Mouse (Mus musculus): ENCODE results near the gene Mfsd6.

The Mfsd6 gene

DNA sequence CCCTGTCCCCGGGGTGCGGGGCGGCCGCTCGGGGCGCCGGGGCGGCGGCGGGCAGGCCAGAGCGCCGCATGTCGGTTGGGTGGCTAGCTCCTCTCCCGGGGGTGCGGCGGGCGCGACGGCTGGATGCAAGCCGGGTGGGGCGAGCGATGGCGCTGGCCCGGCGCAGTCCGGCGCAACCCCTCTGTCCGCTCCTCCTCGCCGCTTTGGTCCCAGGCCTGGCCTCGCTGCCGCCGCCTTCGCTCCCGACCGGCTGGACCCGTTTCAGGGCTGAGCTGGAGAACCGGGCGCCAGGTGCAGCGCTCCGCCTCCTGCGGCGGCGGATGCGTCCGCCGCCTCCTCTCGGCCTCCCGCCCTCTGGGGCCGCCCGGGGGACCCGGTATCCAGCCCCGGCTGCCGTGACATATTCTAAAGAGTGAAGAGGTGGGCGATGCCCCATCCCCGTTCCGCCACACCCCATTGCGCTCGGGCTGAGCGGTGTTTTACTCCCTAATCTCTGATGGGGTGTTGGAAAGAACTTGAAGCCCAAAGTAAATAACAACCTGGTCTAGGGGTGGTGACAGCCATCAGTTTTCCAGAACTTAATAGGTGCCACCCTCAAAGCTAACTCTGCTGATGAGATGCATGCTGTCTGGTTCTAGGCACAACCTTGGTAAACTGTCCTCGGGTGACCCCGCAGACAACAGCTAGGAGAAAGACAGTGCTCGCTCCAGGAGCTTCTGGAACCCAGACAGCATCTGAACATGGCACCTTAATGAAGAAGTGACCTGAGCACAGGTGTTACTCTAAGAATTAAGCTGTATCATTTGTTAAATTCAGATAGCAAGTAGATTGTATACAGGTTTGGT lies at the start of gene Mfsd6:
Gene Mfsd6, minus strand, starts transcription at position 407 of the 845 bp plus-strand sequence.
- in situ Hi-C loops (cut with MboI, MseI): no loop called here

DNA sequence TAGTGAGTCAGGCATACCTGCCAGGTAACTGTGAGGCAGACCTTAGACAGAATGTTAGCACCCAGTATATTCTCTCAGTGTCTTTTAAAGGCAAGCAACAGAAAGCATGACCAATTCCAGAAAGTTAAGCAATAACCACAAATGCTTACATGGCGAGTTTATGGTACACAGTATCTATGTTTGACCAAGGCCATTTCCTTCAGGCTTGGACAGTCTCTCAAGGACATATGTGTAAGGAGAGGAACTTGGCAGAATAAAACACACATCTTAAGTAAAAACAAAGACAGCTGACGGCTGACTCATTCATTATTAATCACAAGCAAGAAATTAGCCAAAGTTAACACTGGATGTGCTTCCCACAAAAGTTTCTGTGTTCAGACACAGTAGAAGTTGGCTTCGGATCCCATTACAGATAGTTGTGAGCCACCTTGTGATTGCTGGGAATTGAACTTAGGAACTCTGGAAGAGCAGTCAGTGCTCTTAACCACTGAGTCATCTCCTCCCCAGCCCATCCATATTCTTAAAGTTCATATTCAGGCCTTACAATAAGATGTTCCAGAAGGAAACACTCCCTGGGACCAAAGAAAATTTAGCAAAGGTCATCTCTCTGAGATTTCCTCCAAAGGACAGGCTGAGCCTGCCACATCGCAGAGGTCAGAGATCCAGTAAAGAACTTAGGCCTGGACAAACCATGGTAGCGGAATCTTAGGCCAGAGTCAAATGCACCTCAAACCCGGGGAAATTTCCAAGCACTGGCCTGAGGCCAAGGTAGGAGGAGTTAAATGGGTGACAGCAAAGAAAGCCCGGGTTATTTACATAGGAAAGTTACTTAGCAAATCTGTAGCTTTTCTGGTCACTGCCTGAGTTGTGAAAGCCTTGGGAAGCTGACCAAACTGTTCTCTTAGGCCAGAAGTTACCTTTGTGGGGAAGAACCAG lies 38.2 kb upstream of the Mfsd6 start:
- in situ Hi-C loops (cut with MboI, MseI): no loop called here

DNA sequence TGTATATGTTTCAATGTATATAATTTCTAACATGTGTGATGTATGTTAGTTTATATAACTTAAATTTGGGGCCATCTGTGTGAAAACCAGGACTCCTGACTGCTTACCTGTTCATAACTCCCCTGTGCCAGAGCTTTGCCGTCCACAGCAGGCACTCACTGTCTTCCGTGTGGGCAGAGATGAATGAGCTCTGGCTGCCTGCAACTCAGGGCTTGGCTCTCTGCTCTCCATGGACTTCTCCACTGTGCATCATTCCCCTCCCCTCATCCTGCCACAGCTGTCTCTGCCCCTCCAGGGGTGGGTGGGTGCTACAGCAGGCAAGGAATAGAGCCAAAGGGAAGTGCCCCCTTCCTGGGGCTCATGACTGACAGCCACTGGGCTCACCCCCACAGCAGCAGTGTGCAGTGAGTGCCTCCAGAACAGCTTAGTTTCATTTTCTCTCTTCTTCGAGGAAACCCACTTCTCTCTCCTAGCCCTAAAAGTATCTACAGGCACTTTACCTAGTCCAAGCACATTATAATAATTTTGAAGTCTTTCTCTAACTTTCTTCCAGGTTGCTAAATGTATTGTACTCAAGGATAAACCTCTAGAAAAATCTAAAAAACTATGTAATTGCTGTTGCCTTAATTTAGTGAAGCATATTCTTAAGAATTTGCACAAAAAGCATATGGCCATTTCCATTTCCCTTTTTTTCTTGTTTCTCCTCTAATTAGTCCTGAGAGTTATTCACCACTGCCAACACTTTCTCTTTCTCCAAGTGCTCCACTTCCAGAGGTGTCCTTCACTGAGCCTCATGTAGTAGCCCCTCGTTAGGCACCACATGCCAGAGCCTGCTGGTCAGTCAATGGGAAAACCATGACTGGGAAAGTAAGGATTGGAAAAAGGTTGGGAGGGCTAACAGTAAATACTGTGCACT lies 36.9 kb upstream of the Mfsd6 start:
- in situ Hi-C loops (cut with MboI, MseI): no loop called here

DNA sequence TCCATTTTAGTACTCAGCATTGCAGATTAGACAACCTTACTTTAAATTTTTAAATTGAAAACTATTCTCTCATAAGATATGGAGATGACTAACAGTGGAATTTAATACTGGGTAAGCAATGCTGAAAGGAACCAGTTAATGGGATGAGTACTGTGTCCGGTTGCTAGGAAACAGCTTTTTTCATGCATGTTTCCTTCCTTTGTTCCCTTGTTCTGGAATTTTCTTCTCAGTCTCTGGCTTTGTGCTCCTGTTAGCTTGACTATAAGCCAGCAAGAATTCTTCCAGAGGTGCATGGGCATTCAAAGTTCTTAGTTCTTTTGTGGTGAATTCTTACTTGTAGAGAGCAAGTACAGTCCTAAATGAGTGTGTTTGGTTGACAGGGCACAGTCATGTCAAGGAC lies 30.9 kb upstream of the Mfsd6 start:
- in situ Hi-C loops (cut with MboI, MseI): no loop called here

DNA sequence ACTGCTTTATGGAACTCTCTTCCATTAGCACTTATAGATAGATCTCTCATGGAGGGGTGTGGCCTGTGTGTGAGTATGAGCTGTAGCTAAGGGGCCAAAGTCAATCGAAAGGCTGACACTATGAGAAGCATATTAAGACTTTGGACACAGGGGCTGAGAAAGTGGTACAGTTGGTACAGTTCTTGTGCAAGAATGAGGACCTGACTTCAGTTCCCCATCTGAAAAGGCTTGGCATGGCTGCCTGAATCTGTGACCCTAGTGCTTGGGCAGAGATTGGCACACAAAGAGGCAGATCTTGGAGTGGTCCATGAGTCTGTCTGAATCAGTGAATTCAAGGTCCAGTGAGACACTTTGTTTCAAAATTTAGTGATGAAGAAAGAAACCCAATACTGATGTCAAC lies 27.1 kb upstream of the Mfsd6 start:
- in situ Hi-C loops (cut with MboI, MseI): no loop called here

DNA sequence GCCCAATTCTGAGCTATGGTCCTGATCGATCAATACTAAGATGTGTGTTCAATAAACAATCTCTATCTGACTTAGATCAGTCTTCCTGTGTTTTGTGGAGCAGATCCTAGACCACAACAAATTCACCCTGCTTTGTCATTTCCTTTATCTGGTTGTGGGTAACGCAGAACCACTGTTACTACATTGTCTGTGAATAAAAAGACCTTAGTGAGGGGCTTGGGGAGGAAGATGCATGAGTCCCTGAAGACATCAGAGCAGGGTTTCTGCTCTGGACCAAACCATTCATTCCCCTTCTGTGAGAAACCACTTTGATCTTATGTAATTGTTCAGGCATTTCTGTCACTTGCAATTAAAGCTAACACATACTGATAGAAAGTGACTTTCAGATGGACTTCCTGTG lies 26.6 kb upstream of the Mfsd6 start:
- in situ Hi-C loops (cut with MboI, MseI): no loop called here

DNA sequence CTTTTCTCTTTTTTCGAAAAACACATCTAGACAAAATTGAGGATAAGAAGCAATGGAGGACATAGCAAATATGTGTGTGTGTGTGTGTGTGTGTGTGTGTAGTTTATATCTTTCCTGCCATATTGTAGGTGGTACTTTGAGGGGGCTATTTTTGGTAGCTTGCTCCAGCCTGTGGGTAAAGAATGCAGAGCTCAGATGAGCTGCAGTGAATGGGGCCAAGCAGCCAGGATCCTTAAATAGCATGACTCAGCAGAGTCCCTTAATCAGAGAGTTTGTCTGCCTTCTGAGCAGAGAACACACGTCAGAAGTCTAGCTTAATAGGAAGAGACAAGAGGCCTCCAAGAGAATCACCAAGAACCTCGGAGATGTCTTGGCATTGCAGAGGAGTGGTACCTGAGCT lies 25.4 kb upstream of the Mfsd6 start:
- in situ Hi-C loops (cut with MboI, MseI): no loop called here

DNA sequence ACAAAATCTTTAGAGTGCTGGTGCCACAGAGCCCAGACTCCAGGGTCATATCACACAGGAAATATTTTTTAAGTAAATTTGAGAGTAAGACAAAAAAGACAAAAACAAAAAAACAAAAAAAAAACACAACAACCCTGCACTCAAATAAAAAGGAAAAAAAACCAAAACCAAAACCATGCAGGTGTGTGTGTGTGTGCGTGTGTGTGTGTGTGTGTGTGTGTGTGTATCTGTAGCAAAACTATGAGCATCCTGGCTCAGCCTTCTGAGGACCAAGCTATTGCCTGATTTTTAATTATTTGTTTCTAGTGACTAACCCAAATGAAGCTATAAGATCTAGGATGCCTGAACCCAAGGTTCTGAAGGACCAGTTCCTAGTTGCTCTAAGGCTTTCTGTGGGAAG lies 24.4 kb upstream of the Mfsd6 start:
- in situ Hi-C loops (cut with MboI, MseI): no loop called here

DNA sequence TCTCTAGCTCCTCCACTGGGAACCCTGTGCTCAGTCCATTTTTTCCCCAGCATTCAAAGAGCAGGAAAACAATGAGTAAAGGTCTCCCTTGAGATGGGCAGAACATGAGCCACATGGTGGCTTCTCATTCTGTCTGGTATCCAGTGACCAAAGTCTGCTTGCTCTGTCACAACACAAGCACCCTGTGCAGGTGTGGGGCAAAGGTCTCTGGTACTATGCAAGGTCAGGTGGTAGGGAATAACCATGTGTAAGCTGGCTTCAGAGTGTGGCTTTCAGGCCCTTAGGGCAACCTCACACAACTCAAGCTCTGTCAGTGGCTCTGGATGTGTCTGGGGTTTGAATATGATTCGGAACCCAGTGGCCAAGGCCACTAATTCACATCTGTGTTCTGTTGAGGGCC lies 22.7 kb upstream of the Mfsd6 start:
- in situ Hi-C loops (cut with MboI, MseI): loop anchor here (5.0 kb wide), 1 partner anchor 98 kb away; no protein-coding TSS in a partner anchor

DNA sequence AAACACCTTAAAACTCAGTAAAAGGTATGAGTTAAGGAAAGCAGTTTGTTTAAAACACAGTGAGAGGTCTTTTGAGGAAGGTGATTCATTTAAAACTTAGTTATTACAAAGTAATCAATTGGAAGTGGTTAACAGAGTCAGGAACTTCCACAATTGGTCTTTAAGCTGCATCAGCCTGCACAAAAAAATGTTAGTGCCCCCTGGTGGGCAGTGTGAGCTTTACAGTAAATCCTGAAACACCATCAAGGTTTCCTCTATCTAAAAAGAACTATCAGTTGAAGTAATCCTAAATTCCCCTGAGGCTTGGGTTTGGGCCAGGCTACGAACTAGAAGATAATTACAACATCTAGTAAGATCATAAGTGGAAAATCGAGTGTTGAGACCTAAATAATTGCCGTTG lies 21.0 kb upstream of the Mfsd6 start:
- in situ Hi-C loops (cut with MboI, MseI): loop anchor here (5.0 kb wide), 1 partner anchor 96 kb away; no protein-coding TSS in a partner anchor

DNA sequence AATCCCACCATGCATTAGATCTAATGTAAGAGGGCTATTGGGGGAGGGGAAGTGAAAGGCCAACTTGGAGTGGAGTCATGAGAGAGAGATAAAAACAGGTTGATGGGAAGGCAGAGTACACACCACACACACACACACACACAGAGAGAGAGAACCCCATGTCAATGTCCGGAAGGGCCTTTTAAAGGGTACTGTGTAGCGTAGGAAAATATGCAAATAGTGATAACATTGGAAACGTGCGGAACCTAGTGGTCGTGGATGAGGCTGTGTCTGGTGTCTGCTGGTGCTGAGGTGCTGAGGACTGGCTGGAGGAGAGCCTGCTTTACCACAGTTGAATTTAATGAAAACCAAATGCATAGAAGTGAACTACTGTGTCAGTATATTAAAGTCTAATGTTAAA lies 15.3 kb upstream of the Mfsd6 start:
- in situ Hi-C loops (cut with MboI, MseI): no loop called here

DNA sequence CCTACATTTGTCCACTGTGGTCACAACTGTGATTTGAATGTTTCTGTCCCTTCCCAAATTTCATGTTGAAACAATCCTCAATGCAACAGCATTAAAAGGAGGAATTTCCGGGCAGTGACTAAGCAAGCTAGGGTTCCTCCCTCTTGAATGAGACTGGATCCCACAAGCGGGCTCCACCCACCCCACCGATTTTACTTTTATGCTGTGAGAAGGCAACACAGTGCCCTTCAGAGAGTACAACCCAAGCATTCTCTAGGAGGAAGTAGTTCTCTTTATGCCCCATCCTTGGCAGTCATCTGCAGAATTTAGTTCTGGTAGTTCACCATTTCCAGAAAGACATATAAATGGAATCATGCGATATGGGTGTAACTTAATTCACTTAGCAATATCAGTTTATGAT lies 6.9 kb upstream of the Mfsd6 start:
- in situ Hi-C loops (cut with MboI, MseI): no loop called here

DNA sequence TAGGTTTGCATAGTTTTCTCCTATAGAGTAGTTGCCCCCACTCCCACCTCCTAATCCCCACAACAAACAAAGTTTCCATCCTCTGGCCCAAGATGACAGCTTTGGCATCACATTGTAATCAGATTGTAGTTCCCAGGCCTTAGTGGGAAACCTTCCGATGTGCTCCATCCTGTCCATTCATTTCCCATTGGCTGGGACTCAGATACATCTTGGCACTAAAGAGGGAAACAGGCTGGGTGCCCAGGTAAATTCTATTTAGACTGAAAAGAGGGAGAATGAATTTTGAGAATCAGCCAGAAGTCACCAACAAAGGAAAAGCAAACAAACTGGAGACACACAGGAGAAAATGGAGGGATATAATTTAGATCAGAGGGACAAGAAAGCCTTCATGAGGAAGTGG lies 3.0 kb upstream of the Mfsd6 start:
- in situ Hi-C loops (cut with MboI, MseI): no loop called here

DNA sequence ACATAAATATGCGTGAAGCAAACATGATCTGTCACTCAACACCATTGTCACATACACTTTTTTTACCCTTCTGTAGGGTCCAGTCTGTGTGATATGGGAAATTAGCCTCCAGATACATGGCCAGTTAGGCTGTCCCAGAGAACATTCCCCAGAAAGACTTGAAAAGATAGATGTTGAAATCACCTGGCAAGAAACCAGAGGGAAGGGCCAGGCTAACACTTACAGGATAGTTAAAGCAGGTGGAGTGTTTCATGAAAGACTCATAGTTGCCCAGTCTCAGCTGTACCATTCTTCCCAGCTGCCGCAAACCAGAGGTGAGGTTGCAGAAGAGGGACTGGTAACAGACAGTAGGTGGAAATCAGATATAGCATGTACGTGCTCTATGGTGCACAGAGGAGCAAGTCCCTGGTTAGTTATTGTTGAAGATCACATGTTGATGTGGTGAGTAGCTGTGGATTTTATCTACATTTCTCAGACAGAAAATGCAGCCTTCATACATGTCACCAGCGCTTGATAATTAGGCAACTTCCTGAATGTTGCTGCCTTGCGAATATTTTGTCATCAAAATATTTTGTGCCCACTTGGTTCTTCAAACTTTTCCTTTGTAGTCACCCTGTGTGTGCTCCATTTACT lies 1.7 kb upstream of the Mfsd6 start:
- in situ Hi-C loops (cut with MboI, MseI): no loop called here

DNA sequence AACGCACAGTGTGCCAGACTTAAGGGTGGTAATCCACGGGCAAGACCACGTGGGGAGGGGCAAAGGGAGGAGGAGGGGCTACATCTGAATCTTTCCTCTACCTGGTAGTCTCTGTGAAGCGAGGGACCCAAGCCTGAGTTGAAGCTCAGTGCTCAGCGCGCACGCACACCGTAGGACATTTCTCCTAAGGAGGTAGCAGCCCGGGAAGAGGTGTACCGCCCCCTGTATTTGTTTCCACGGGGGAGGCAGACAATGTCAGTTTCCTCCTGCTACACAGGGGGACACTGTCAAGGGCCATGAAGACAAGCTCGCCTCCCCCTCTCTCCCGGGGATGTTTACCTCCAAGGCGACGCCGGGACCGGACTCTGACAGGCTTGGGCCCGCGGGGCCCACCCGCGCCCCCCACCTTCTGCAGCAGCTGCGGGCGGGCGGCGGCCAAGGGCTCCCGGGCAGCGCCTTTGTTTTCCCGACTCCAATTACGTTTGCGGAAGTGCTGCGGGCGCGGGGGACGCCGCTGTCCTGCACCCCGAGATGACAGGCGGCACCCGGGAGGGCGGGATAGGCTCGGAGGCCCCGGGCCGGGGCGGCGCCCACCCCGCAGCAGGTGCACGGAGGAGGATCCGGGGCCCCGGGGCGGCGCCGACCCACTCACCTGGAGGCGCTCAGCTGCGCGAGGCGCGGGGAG lies 749 bp downstream of the Mfsd6 start:
- in situ Hi-C loops (cut with MboI, MseI): no loop called here

DNA sequence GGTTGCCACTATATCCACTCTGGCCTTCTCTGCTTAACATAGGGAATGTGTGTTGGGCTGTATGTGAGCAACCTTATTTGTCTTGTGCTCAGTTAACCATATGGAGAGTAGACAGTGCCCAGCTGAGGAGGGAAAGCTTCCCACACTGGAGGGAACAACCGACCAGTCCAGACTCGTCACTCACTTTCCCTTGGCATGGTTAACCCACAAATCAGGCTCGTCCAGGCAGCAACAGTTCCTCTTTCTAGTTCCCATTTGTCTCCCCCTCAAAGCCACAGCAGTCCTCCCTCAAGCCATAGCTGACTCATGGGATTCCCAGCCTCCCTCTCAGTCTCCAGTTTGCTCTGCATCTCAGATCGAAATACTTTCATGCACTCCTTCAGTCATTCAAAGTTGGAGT lies 4.7 kb downstream of the Mfsd6 start:
- in situ Hi-C loops (cut with MboI, MseI): no loop called here

DNA sequence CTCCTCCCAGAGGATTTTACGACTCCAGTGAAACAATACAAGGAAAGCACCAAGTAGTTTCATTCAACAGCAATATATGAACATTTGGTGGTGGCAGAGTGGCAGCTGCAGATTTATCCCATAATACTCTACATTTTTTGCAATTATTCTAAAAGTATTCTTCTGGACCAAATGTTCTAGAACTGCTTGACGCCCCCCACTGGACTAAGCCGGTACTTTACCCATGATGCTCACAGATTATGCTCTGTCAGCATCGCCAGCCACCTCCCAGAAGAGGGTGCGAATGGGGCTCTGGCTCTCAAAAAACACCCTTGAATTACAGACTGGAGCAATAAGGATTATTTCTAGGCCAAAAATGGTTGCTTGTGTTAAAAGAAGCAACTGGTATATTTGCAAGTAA lies 8.2 kb downstream of the Mfsd6 start:
- in situ Hi-C loops (cut with MboI, MseI): loop anchor here (5.0 kb wide), 1 partner anchor 73 kb away; no protein-coding TSS in a partner anchor

DNA sequence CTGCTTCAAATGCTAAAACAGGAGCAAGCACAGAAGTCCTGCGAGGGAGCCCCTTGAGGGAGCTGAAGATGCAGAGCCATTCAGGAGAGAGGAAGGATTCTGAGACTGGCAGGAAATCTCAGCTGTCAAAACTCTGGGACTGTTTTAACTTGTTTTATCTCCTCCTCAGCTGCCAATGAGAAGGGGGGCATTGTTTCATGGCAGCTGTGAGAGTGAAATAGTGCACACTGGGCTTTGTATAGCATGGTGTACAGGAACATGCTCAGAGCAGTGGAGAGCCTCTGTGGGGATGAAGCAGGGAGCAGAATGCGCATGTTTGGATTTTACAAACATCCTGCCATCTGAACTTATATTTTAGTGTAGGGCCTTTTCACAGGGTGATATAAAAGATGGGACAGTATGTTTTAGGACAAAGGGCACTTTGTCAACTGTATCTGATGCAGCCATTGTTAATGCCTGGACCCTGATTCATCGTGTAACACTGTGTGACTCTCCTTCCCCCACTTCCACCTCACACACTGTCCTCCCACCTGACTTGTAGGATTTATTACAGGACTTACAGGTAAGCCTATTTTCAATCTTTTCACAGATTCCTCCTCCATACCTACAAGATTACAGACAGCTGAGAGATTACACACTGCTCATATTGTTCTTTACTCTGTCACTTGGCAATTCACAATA lies 9.1 kb downstream of the Mfsd6 start:
- in situ Hi-C loops (cut with MboI, MseI): loop anchor here (5.0 kb wide), 1 partner anchor 74 kb away; no protein-coding TSS in a partner anchor

DNA sequence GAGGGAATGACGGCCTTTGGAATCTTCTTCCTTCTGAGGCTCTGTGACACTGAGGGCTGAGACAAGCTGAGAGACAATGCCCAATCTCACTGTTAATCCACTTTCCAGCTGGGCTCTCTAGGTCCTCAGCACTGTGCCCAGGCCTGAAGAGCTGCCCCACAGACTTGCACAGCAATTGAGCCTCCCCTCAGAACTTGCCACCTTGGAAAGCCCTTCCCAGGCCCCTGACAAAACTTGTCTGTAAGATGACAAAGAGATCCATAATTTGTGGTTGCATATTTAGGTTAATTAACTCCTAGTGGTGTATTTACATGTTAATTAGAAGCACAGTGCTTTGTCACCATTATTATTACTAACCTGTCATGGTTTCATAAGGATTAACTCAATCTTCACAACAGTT lies 12.8 kb downstream of the Mfsd6 start:
- in situ Hi-C loops (cut with MboI, MseI): no loop called here

DNA sequence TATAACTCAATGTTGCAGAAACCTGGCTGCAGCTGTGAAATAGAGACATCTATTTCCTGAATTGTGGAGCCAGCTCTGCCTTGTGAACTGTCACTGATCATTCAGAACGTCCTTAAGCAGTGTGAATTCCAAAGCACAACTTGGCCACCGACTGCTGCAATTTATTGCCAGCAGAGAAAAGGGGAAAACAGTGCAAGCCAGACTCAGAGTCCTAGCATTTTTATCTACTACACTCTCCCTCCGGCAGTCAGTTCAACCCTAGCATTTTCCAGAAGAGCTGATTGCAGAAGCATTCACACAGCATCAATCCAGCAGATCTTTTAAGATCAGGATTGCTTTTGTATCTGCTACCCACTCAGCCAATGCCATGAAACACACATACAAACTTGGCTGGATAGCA lies 13.2 kb downstream of the Mfsd6 start:
- in situ Hi-C loops (cut with MboI, MseI): no loop called here
